Mouse (Mus musculus) gonadal fat pad, adult 2 months (tissue): ENCODE results near the gene Akr1b10. TPM values are rescaled to one million over a fixed set of nuclear protein-coding genes. Genes with fewer than 3 reads are reported as not detected.

Source experiments
- polyA plus RNA-seq: library from polyadenylated mRNA; depleted of rRNA; stranded (reverse); fragments of >200 nt; gene quantifications from 2 replicates; pipeline ENCODE4 v1.2.3, GENCODE M21; 2012; rRNA removed

Gene Akr1b10
- polyA plus RNA-seq, 1 experiment: 44.5 TPM

Other genes with a start within 250 kb of the Akr1b10 start
- 46.9 and 63.9 TPM in 2 replicates for gene Slc35b4, start 207.1 kb upstream of the Akr1b10 start, polyA plus RNA-seq
- gene Akr1b3, start 66.7 kb upstream of the Akr1b10 start, polyA plus RNA-seq: 114 and 187 TPM in 2 replicates
- gene Akr1b8, start 30.1 kb upstream of the Akr1b10 start, polyA plus RNA-seq: 8.9 and 15.1 TPM in 2 replicates
- 497 and 1,133 TPM in 2 replicates for gene Akr1b7, start 28.1 kb downstream of the Akr1b10 start, polyA plus RNA-seq
- 23.4 and 28.3 TPM in 2 replicates for gene Bpgm, start 92.0 kb downstream of the Akr1b10 start, polyA plus RNA-seq
- gene Cald1, start 214.3 kb downstream of the Akr1b10 start, polyA plus RNA-seq: 38.2 and 39.6 TPM in 2 replicates